Mouse (Mus musculus) neural tube, embryonic 13.5 days (tissue): ENCODE measurements around the gene Aipl1. TPM values are rescaled to one million over a fixed set of nuclear protein-coding genes. Genes with fewer than 3 reads are reported as not detected.
"Not testable (repeated sequence)": the region's sequence is repeated elsewhere in the genome, so short reads cannot be mapped to it uniquely, and the experiment has no call there.

ENCODE experiments used
- ATAC-seq: fragments of 200-750 bp; cut with Nextera tagmentation; 2 replicates; pipeline ENCODE4 v1.8.0; 2017; ENCODE audit warnings: low read depth, mild to moderate bottlenecking, moderate TSS enrichment, moderate library complexity
- H3K27ac ChIP-seq: fragments of 300-500 bp; sonication (generic); replicated peaks from 2 replicates; pipeline ENCODE4 v1.5.1; 2015; ENCODE audit warnings: moderate library complexity, mild to moderate bottlenecking, inconsistent platforms
- H3K27me3 ChIP-seq: fragments of 300-500 bp; sonication (generic); 2 replicates; pipeline ENCODE4 v1.6.1; 2015; ENCODE audit warnings: mild to moderate bottlenecking, inconsistent platforms
- H3K36me3 ChIP-seq: fragments of 300-500 bp; sonication (generic); 2 replicates; pipeline ENCODE4 v1.6.1; 2015; ENCODE audit warnings: mild to moderate bottlenecking, inconsistent platforms
- H3K4me1 ChIP-seq: fragments of 300-500 bp; sonication (generic); replicated peaks from 2 replicates; pipeline ENCODE4 v1.6.1; 2015; ENCODE audit warnings: inconsistent platforms
- H3K4me2 ChIP-seq: fragments of 300-500 bp; sonication (generic); 2 replicates; pipeline ENCODE4 v1.6.1; 2015; ENCODE audit warnings: inconsistent platforms, mild to moderate bottlenecking, moderate library complexity
- H3K4me3 ChIP-seq: fragments of 300-500 bp; sonication (generic); 2 replicates; pipeline ENCODE4 v1.5.1; 2015; ENCODE audit warnings: mild to moderate bottlenecking, inconsistent platforms
- H3K9ac ChIP-seq: fragments of 300-500 bp; sonication (generic); 2 replicates; pipeline ENCODE4 v1.6.1; 2015; ENCODE audit warnings: moderate library complexity, mild to moderate bottlenecking, inconsistent platforms
- H3K9me3 ChIP-seq: fragments of 300-500 bp; sonication (generic); 2 replicates; pipeline ENCODE4 v1.6.1; 2016; ENCODE audit warnings: inconsistent platforms
- WGBS: fragments of 180-500 bp; shearing (Covaris S2); methylation state at CpG from one replicate; pipeline ENCODE4 v1.1.7; 2015; 5-methylcytosine and 5-hydroxymethylcytosine counted together
- polyA plus RNA-seq: library from polyadenylated mRNA; unstranded; fragments of >200 nt; fragmentation: Nextera tagmentation; extraction: Ambion mirVana; gene quantifications from 2 replicates; pipeline ENCODE4 v1.2.1, GENCODE M21; 2015

Aipl1 gene
- polyA plus RNA-seq, 1 experiment from 2014 or later = 0.39 TPM

DNA sequence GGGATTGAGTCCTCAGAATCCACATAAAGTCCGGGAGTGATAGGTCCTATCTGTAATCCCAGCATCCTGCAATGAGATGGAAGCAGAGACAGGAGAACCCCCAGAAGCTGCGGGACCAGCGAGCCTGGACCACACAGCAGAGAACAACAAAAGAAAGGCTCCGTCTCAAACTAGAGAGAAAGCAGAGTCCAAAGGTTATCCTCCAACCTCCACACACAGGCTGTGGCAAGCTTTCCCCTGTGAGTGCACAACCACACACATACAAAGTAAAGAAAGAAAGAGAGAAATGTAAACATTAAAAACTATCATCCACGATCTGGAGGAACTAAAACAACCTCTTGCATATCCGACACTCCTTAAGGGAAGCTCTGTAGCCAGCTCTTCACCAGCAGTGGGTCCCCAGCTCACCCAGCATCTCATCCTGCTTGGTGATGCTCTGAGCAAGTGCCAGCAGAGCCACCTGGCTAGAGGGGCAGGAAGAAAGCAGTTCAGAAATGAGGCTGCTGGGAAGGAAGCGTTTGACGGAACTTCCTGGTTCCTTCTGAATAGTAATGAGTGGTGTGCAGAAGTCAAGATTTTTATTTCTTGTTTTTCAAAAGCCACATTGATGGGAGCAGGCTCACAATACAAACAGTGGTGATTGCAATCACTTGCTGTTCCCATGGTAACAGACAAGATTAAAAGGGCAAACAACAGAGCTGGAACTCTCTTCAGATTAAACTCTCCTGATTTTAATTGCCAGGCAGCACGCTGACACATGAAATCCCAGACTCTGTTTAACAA is 26.2 kb downstream of the Aipl1 start:
- no peaks in the 10 kb centered on the region for H3K36me3 ChIP-seq
- peak; percentile 33; the same call in 1 of the 2 replicates for ATAC-seq
- no peak overlapping the region for H3K4me3 ChIP-seq
- peak overlapping the region; percentile 65 for H3K27ac ChIP-seq
- H3K4me2 ChIP-seq = no peak overlapping the region; the same call in 1 of the 2 replicates
- peaks cover 42% of the 10 kb centered on the region for H3K4me1 ChIP-seq
- H3K9ac ChIP-seq = no peak overlapping the region; the same call in 1 of the 2 replicates
- H3K9me3 ChIP-seq = no peaks in the 10 kb centered on the region
- WGBS = 62% methylated on average over 9 of the region's 9 CpGs
- H3K27me3 ChIP-seq = no peaks in the 10 kb centered on the region

DNA sequence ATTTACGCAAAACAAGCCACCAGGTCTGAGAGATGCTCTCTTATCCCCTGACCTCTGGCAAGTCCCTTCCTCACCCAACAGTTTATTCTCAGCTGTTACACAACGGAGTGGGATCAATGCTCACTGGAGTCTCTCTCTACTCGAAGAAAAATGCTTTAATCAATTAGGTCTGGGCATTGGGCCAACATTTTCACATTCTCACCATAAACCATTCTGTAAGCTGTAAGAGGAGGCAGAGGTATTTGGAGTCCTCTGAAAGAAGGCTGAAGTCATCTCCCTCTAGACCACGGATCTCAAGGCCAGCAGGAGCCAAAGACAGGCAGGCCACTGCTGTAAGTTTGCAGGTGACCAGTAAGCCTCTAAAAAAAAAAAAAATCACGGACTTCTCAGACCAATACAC is 26.9 kb downstream of the Aipl1 start:
- Histone ChIP-seq H3K4me1 (peaks cover 42% of the 10 kb centered on the region), H3K36me3 (no peaks in the 10 kb centered on the region), H3K4me3 (no peak overlapping the region), H3K9me3 (no peaks in the 10 kb centered on the region), H3K9ac (no peak overlapping the region), H3K4me2 (no peak overlapping the region), H3K27ac (peak overlapping the region; percentile 65), H3K27me3 (no peaks in the 10 kb centered on the region)
- 36% methylated on average over 5 of the region's 5 CpGs for WGBS
- peak; percentile 37; the same call in 1 of the 2 replicates for ATAC-seq

DNA sequence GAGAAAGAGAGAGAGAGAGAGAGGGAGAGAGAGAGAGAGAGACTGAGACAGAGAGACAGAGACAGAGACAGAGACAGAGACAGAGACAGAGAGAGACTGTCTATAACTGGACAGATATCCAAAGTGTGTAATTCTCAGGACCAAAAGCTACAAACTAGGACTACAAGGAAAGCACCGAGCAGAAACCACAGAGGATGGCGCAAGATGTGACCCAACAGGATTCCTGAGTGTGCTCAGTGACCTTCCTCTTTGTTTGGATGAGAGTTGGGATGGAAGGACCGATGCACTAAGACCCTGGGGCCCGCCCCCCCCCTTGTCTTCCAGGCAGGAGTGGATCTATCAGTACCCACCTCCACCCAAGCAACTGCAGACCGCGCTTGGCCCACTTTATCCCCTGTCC is 31.8 kb downstream of the Aipl1 start:
- Histone ChIP-seq H3K36me3 (no peaks in the 10 kb centered on the region), H3K4me1 (peaks cover 33% of the 10 kb centered on the region), H3K9me3 (no peaks in the 10 kb centered on the region), H3K4me3 (no peak overlapping the region), H3K27me3 (no peaks in the 10 kb centered on the region), H3K27ac (no peak overlapping the region), H3K9ac (no peak overlapping the region), H3K4me2 (no peak overlapping the region)
- 89% methylated on average over 6 of the region's 6 CpGs for WGBS
- ATAC-seq = no peak

GRCm38 (mm10) chr11:72003171-72003570 is 34.1 kb downstream of the Aipl1 start:
- Histone ChIP-seq H3K4me2 (no peak overlapping the region), H3K27ac (no peak overlapping the region), H3K27me3 (no peaks in the 10 kb centered on the region), H3K36me3 (no peaks in the 10 kb centered on the region), H3K4me3 (no peak overlapping the region), H3K4me1 (peaks cover 17% of the 10 kb centered on the region), H3K9ac (no peak overlapping the region), H3K9me3 (no peaks in the 10 kb centered on the region)
- no peak for ATAC-seq
- 29% methylated on average over 9 of the region's 9 CpGs for WGBS

DNA sequence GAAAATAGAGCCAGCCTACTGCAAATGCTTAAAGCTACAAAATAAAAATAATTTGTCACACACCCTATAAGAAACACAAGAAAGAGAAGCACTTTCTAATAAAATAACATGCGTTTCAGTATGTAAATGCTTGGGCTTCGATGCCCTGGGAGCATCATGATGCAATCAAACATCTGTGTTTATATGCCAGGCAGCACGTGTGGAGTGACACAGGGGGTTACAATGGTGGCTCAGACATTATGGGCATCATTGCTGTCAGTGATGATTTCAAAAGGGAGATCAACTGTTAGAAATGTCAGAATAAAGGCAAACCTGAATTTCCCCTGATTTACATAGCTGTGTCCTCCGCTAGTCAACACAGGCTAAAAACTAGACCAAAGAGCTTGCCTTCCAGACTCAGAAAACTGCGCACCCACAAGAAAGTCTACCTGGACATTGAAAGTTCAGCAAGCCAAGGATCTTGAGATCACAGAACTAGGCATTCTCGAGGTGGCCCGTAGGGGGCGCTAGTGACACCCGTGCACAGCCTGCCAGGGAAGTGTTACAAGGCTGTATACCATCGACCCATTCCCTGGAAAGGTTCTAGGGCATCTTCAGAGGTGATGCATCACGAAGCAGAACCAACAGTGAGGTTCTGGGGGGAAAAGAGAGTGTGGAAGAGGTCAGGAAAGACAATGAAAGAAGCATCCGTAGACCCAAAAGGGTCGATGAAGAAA is 35.0 kb downstream of the Aipl1 start:
- H3K27ac ChIP-seq = no peak overlapping the region
- H3K4me3 ChIP-seq = no peak overlapping the region
- peaks cover 14% of the 10 kb centered on the region for H3K4me1 ChIP-seq
- no peaks in the 10 kb centered on the region for H3K36me3 ChIP-seq
- no peak overlapping the region for H3K9ac ChIP-seq
- 48% methylated on average over 13 of the region's 13 CpGs for WGBS
- no peak overlapping the region for H3K4me2 ChIP-seq
- H3K9me3 ChIP-seq = no peaks in the 10 kb centered on the region
- no peak for ATAC-seq
- H3K27me3 ChIP-seq = 0 out of 2 replicates have a peak, but pooled peaks cover 4% of the 10 kb centered on the region

- WGBS = 87% methylated on average over 6 of the region's 6 CpGs
- no peaks in the 10 kb centered on the region for H3K9me3 ChIP-seq
Observed at GRCm38 (mm10) chr11:72000194-72000593, 37.1 kb downstream of the Aipl1 start.

GRCm38 (mm10) chr11:71996805-71997204 is 40.5 kb downstream of the Aipl1 start:
- Histone ChIP-seq H3K27me3 (0 out of 2 replicates have a peak, but pooled peaks cover 4% of the 10 kb centered on the region), H3K27ac (no peak overlapping the region), H3K4me3 (no peak overlapping the region), H3K9me3 (no peaks in the 10 kb centered on the region), H3K36me3 (no peaks in the 10 kb centered on the region), H3K4me1 (peaks cover 8% of the 10 kb centered on the region), H3K4me2 (0 out of 2 replicates have a peak overlapping the region, but pooled peaks have one; percentile 2), H3K9ac (no peak overlapping the region)
- no peak for ATAC-seq
- 54% methylated on average over 11 of the region's 11 CpGs for WGBS

More at GRCm38 (mm10) chr11:72000194-72000593, 37.1 kb downstream of the Aipl1 start:
- H3K27ac ChIP-seq = no peak overlapping the region
- no peak for ATAC-seq
- no peak overlapping the region for H3K4me3 ChIP-seq
- no peak overlapping the region for H3K9ac ChIP-seq
- H3K36me3 ChIP-seq = no peaks in the 10 kb centered on the region
- H3K4me1 ChIP-seq = peaks cover 22% of the 10 kb centered on the region
- 0 out of 2 replicates have a peak, but pooled peaks cover 4% of the 10 kb centered on the region for H3K27me3 ChIP-seq
- H3K4me2 ChIP-seq = no peak overlapping the region

DNA sequence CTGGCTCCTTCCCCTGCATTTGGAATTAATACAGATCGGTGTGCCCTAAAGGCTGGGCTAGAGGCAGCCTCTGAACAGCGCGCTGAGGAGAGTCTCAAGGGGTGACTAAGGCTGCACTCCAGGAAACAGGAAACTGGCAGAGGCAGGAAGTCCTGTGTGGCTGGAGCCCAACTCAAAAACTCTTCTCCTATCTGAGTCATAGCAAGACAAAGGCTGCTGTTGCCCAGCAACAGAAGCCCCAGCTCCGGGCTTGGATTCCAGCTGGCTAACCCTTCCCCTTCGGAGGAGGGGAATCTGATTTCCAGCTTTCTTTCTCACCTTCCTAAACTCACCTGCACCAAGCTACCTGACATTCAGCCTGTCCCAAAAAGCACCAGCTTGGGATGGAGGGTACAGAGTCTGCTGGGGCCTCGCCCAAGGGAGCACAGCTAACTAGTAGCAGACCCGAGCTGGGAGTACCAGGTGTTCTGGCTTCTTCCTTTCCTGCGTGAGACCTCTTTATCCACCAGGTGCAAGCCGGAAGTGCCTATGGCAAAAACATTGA is 41.3 kb downstream of the Aipl1 start:
- H3K36me3 ChIP-seq = no peaks in the 10 kb centered on the region
- 40% methylated on average over 9 of the region's 9 CpGs for WGBS
- no peak overlapping the region for H3K9ac ChIP-seq
- peak; percentile 80; the same call in 1 of the 2 replicates for ATAC-seq
- 0 out of 2 replicates have a peak, but pooled peaks cover 4% of the 10 kb centered on the region for H3K27me3 ChIP-seq
- no peak overlapping the region for H3K27ac ChIP-seq
- H3K9me3 ChIP-seq = no peaks in the 10 kb centered on the region
- H3K4me2 ChIP-seq = peak overlapping the region; percentile 5; the same call in 1 of the 2 replicates
- H3K4me1 ChIP-seq = peaks cover 8% of the 10 kb centered on the region
- H3K4me3 ChIP-seq = no peak overlapping the region

DNA sequence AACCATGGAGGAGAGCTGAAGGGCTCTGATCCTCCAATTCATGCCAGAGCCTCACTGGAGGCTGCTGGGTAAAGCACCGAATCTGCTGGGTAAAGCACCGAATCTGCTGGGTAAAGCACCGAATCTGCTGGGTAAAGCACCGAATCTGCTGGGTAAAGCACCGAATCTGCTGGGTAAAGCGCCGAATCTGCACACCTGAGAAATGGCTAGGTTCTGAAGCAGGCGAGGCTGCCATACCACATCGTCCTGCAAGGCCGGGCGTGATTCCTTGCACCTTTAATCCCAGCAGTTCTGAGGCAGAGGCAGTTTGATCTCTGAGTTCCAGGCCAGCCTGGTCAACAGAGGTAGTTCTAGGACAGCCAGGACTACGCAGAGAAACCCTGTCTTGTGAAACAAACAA is 44.9 kb downstream of the Aipl1 start:
- WGBS = 87% methylated on average over 12 of the region's 12 CpGs
- Histone ChIP-seq H3K36me3 (no peaks in the 10 kb centered on the region), H3K4me1 (peaks cover 12% of the 10 kb centered on the region), H3K27ac (no peak overlapping the region), H3K4me3 (no peak overlapping the region), H3K9ac (no peak overlapping the region), H3K27me3 (peaks cover 3% of the 10 kb centered on the region; the same call in 1 of the 2 replicates), H3K9me3 (no peaks in the 10 kb centered on the region), H3K4me2 (no peak overlapping the region)
- no peak for ATAC-seq

DNA sequence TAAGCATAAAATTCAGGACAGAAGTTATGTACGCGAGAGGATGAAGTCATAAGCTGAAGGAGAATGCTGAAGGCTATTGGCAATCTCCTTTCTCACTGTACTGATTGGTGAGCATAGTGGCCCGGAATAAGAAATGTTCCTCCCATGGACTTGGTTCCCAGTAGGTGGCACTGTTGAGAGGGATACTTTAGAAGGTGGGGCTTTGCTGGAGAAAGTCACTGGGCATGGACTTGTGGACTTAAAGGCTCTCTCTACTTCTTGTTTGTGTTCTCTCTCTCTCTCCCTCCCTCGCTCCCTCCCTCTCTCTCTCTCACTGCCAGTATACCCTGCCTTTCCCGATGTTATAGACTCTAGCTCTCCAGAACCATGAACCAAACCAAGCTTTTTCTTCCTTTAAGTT is 45.8 kb downstream of the Aipl1 start:
- no peak for ATAC-seq
- peaks cover 21% of the 10 kb centered on the region for H3K4me1 ChIP-seq
- no peak overlapping the region for H3K27ac ChIP-seq
- no peaks in the 10 kb centered on the region for H3K9me3 ChIP-seq
- H3K4me3 ChIP-seq = no peak overlapping the region
- H3K36me3 ChIP-seq = no peaks in the 10 kb centered on the region
- no peak overlapping the region for H3K4me2 ChIP-seq
- H3K27me3 ChIP-seq = peaks cover 3% of the 10 kb centered on the region; the same call in 1 of the 2 replicates
- no peak overlapping the region for H3K9ac ChIP-seq
- 35% methylated on average over 5 of the region's 5 CpGs for WGBS

GRCm38 (mm10) chr11:71989407-71989806 is 47.9 kb downstream of the Aipl1 start:
- not testable (repeated sequence) for H3K27ac ChIP-seq, ATAC-seq, H3K4me3 ChIP-seq, H3K9ac ChIP-seq, H3K4me2 ChIP-seq, H3K36me3 ChIP-seq, H3K27me3 ChIP-seq, H3K9me3 ChIP-seq
- 68% methylated on average over 5 of the region's 5 CpGs for WGBS
- peaks cover 35% of the 10 kb centered on the region for H3K4me1 ChIP-seq
